Mouse (Mus musculus) heart, adult 2 months (tissue): ENCODE data around the gene Nampt. TPM values are rescaled to one million over a fixed set of nuclear protein-coding genes. Genes with fewer than 3 reads are reported as not detected.

ENCODE experiments used
- DNase-seq, 2 experiments: peaks; one replicate each; pipeline ENCODE4 v3.0.0; 2021
- H3K27ac ChIP-seq: fragments of 200-600 bp; 2 replicates; pipeline ENCODE4 v1.8.1; 2022
- H3K27me3 ChIP-seq: fragments of 200-500 bp; 2 replicates; pipeline ENCODE4 v1.6.1; 2012; ENCODE audit warnings: mild to moderate bottlenecking, low read length, inconsistent platforms, mixed read lengths; ENCODE audit not compliant: control insufficient read depth, insufficient read depth
- H3K36me3 ChIP-seq: fragments of 200-500 bp; 2 replicates; pipeline ENCODE4 v1.6.1; 2012; ENCODE audit warnings: low read length, inconsistent platforms; ENCODE audit not compliant: control insufficient read depth, insufficient read depth
- H3K4me1 ChIP-seq: fragments of 200-500 bp; 2 replicates; pipeline ENCODE4 v1.6.1; 2011; ENCODE audit warnings: low read length; ENCODE audit not compliant: control insufficient read depth, insufficient read depth
- H3K4me3 ChIP-seq: fragments of 200-600 bp; 2 replicates; pipeline ENCODE4 v1.8.1; 2022
- H3K79me2 ChIP-seq: fragments of 200-500 bp; replicated peaks from 2 replicates; pipeline ENCODE4 v1.6.1; 2012; ENCODE audit warnings: mild to moderate bottlenecking, inconsistent platforms, low read length, moderate library complexity, mixed read lengths; ENCODE audit not compliant: control insufficient read depth, insufficient read depth
- H3K9ac ChIP-seq: fragments of 200-500 bp; 2 replicates; pipeline ENCODE4 v1.6.1; 2012; ENCODE audit warnings: low read depth, mild to moderate bottlenecking, control low read depth, inconsistent platforms, low read length, mixed read lengths
- CTCF ChIP-seq: fragments of 200-600 bp; IDR thresholded peaks from 2 replicates; pipeline ENCODE4 v1.8.1; 2022; ENCODE audit warnings: antibody characterized with exemption, mild to moderate bottlenecking, moderate library complexity
- EP300 ChIP-seq: fragments of 200-500 bp; IDR thresholded peaks from 2 replicates; pipeline ENCODE4 v1.6.1; 2011; ENCODE audit warnings: low read depth, low read length, control low read depth; ENCODE audit not compliant: insufficient read depth
- POLR2A ChIP-seq: fragments of 200-500 bp; IDR thresholded peaks from 2 replicates; pipeline ENCODE4 v1.6.1; 2011; ENCODE audit warnings: mild to moderate bottlenecking, low read depth, low read length, control low read depth; ENCODE audit not compliant: insufficient read depth
- WGBS: fragments of 180-500 bp; shearing (Covaris S2); methylation state at CpG from one replicate; pipeline ENCODE4 v1.1.7; 2018; 5-methylcytosine and 5-hydroxymethylcytosine counted together
- intact Hi-C: fragments of 180-260 bp; cut with DNase I; formaldehyde crosslinking; loops from one replicate; pipeline ENCODE4 v1.15.1; 2025
- polyA plus RNA-seq: library from polyadenylated mRNA; depleted of rRNA; stranded (reverse); fragments of >200 nt; gene quantifications from 2 replicates; pipeline ENCODE4 v1.2.3, GENCODE M21; 2012; rRNA removed
- total RNA-seq, 2 experiments: library from RNA; stranded (reverse); gene quantifications; 2 replicates each; pipeline ENCODE4 v1.2.3; 2021

The Nampt gene
- total and polyA plus RNA-seq, 3 experiments, result 37.2 to 153 (median 115) TPM

- no peaks in the 10 kb centered on the region for H3K79me2 ChIP-seq
- peaks cover 2% of the 10 kb centered on the region for H3K4me1 ChIP-seq
- peak; percentile 54 to 66 for DNase-seq
- H3K36me3 ChIP-seq, result no peaks in the 10 kb centered on the region
- no peak overlapping the region for H3K9ac ChIP-seq
- 34% methylated on average over 7 of the region's 7 CpGs for WGBS
- H3K4me3 ChIP-seq, result no peak overlapping the region
- TF ChIP-seq EP300 (no peak), POLR2A (no peak), CTCF (no peak)
- intact Hi-C loops, result loop anchor here (5.0 kb wide), 3 partner anchors 69 to 604 kb away; partner anchors contain the start of gene Ccdc71l
- H3K27me3 ChIP-seq, result no peaks in the 10 kb centered on the region
- H3K27ac ChIP-seq, result peak overlapping the region; percentile 24; the same call in 1 of the 2 replicates
Observed at GRCm38 (mm10) chr12:32896496-32896895, 77.2 kb downstream of the Nampt start.

GRCm38 (mm10) chr12:32897199-32898120 is 78.1 kb downstream of the Nampt start:
- Histone ChIP-seq H3K79me2 (no peaks in the 10 kb centered on the region), H3K27ac (no peak overlapping the region), H3K27me3 (no peaks in the 10 kb centered on the region), H3K4me1 (peaks cover 2% of the 10 kb centered on the region), H3K4me3 (no peak overlapping the region), H3K9ac (no peak overlapping the region), H3K36me3 (no peaks in the 10 kb centered on the region)
- TF ChIP-seq POLR2A (no peak), EP300 (peak; percentile 93), CTCF (no peak; the same call in 1 of the 2 replicates)
- intact Hi-C loops, result loop anchor here (1.0 to 5.0 kb wide), 4 partner anchors 70 to 605 kb away; partner anchors contain the start of gene Ccdc71l
- DNase-seq, result peak; percentile 85 to 91
- 46% methylated on average over 13 of the region's 13 CpGs for WGBS

DNA sequence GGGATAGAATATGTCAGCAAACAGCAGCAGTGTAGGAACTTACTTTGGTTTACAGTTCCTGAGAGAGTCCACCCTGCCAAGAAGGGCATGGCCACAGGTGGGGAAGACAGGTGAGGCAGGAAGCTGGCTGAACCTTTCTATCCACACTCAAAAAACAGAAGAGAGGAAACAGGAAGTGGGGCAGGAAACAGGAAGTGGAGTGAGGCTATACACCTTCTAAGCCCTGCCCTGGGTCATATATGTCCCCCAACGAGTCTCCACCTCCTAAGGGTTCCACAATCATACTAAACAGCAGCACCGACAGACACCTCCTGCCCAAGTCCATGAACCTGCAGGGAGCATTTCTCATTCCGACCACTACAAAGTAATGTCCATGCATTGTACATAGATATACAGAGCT is 81.7 kb downstream of the Nampt start:
- no peak for DNase-seq
- Histone ChIP-seq H3K4me1 (peaks cover 2% of the 10 kb centered on the region), H3K27me3 (no peaks in the 10 kb centered on the region), H3K4me3 (no peak overlapping the region), H3K79me2 (no peaks in the 10 kb centered on the region), H3K36me3 (no peaks in the 10 kb centered on the region), H3K9ac (no peak overlapping the region), H3K27ac (no peak overlapping the region)
- intact Hi-C loops, result no loop called here
- TF ChIP-seq CTCF (no peak), EP300 (no peak), POLR2A (no peak)
- WGBS, result 70% methylated on average over 3 of the region's 3 CpGs

Other genes with a start within 250 kb of the Nampt start
- 10 to 100 TPM; 77.8 to 85.5 TPM for gene Sypl, start 134.3 kb downstream of the Nampt start, total RNA-seq
- gene Sypl, start 134.3 kb downstream of the Nampt start, polyA plus RNA-seq, result 75.7 and 120 TPM in 2 replicates